Mouse (Mus musculus) bone marrow macrophage, adult 2 months (primary cell): Measurements from ENCODE around the gene Psg23.
"Not testable (repeated sequence)": the region's sequence is repeated elsewhere in the genome, so short reads cannot be mapped to it uniquely, and the experiment has no call there.

Experiments
- CTCF ChIP-seq: IDR thresholded peaks from 2 replicates; pipeline ENCODE4 v1.5.1; 2012; ENCODE audit warnings: low read depth, mild to moderate bottlenecking, low read length, moderate library complexity
- POLR2A ChIP-seq: IDR thresholded peaks from 2 replicates; pipeline ENCODE4 v1.6.1; 2012; ENCODE audit warnings: mild to moderate bottlenecking, low read depth, low read length, borderline replicate concordance

DNA sequence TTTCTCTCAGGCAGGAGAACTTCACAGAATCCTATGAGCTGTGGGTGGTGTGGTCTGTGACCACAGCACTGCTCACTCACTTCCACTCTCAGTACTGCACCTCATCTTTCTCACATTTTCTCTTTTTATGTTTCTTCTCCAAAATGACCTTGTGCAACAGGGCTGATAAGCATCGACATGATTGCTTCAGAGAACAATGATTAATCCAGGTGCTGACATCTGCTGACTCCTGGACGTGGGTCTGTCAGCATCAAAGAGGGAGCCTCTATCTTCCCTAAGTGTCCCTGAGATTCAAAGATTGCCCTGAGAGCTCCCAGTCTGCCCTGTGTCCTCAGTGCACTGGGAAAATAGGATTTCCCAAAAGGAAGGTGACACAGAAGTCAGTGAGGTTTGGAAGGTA, 40.3 kb upstream of the Psg23 start, which contains the start of gene Psg21:
- not testable (repeated sequence) for TF ChIP-seq CTCF, POLR2A
